Mouse (Mus musculus): ENCODE results near the gene Hoxc11.

The Hoxc11 gene

GRCm38 (mm10) chr15:102963671-102964640 lies 9.7 kb downstream of the Hoxc11 start:
- DNase-seq (ENCODE audit: low read depth, low spot score) = no peak

GRCm38 (mm10) chr15:102965003-102965891 lies 11.0 kb downstream of the Hoxc11 start:
- no peak for DNase-seq (ENCODE audit: low read depth, low spot score)

- no peak for DNase-seq (ENCODE audit: low read depth, low spot score)
Measured at GRCm38 (mm10) chr15:102965892-102966775, 11.9 kb downstream of the Hoxc11 start.

GRCm38 (mm10) chr15:102966776-102967311 lies 12.6 kb downstream of the Hoxc11 start, which contains the start of gene Hoxc10:
Gene Hoxc10, plus strand, starts transcription at chr15:102966796.
- DNase-seq (ENCODE audit: low read depth, low spot score) = no peak

GRCm38 (mm10) chr15:102967312-102967510 lies 13.0 kb downstream of the Hoxc11 start, which contains the start of gene Hoxc5:
Gene Hoxc5, plus strand, starts transcription at chr15:102967443.
- DNase-seq (ENCODE audit: low read depth, low spot score) = no peak

GRCm38 (mm10) chr15:102967511-102968397 lies 13.5 kb downstream of the Hoxc11 start:
- DNase-seq (ENCODE audit: low read depth, low spot score) = no peak

- no peak for DNase-seq (ENCODE audit: low read depth, low spot score)
Measured at GRCm38 (mm10) chr15:102969296-102969695, 15.1 kb downstream of the Hoxc11 start.

GRCm38 (mm10) chr15:102970740-102971139 lies 16.5 kb downstream of the Hoxc11 start:
- DNase-seq (ENCODE audit: low read depth, low spot score) = no peak

GRCm38 (mm10) chr15:102972254-102972653 lies 18.0 kb downstream of the Hoxc11 start:
- no peak for DNase-seq (ENCODE audit: low read depth, low spot score)

GRCm38 (mm10) chr15:102972753-102973152 lies 18.5 kb downstream of the Hoxc11 start:
- DNase-seq (ENCODE audit: low read depth, low spot score) = no peak

- DNase-seq (ENCODE audit: low read depth, low spot score) = no peak
Measured at GRCm38 (mm10) chr15:102975034-102975433, 20.8 kb downstream of the Hoxc11 start.

- no peak for DNase-seq (ENCODE audit: low read depth, low spot score)
Measured at GRCm38 (mm10) chr15:102975688-102976111, 21.5 kb downstream of the Hoxc11 start.

GRCm38 (mm10) chr15:102976171-102976570 lies 21.9 kb downstream of the Hoxc11 start, which contains the start of gene Hoxc9:
Gene Hoxc9, plus strand, starts transcription at chr15:102976439.
- no peak for DNase-seq (ENCODE audit: low read depth, low spot score)

GRCm38 (mm10) chr15:102976631-102977422 lies 22.6 kb downstream of the Hoxc11 start:
- no peak for DNase-seq (ENCODE audit: low read depth, low spot score)

- DNase-seq (ENCODE audit: low read depth, low spot score) = no peak
Measured at GRCm38 (mm10) chr15:102977423-102977974, 23.3 kb downstream of the Hoxc11 start.

- no peak for DNase-seq (ENCODE audit: low read depth, low spot score)
Measured at GRCm38 (mm10) chr15:102978615-102979515, 24.6 kb downstream of the Hoxc11 start.

GRCm38 (mm10) chr15:102979936-102980335 lies 25.7 kb downstream of the Hoxc11 start:
- DNase-seq (ENCODE audit: low read depth, low spot score) = no peak

- DNase-seq (ENCODE audit: low read depth, low spot score) = no peak
Measured at GRCm38 (mm10) chr15:102980352-102980751, 26.1 kb downstream of the Hoxc11 start.
